Mouse (Mus musculus) kidney, adult 11 months (tissue): ENCODE data around the gene E130208F15Rik.

Experiments
- DNase-seq: peaks from one replicate; pipeline ENCODE4 v3.0.0; 2022

The E130208F15Rik gene

DNA sequence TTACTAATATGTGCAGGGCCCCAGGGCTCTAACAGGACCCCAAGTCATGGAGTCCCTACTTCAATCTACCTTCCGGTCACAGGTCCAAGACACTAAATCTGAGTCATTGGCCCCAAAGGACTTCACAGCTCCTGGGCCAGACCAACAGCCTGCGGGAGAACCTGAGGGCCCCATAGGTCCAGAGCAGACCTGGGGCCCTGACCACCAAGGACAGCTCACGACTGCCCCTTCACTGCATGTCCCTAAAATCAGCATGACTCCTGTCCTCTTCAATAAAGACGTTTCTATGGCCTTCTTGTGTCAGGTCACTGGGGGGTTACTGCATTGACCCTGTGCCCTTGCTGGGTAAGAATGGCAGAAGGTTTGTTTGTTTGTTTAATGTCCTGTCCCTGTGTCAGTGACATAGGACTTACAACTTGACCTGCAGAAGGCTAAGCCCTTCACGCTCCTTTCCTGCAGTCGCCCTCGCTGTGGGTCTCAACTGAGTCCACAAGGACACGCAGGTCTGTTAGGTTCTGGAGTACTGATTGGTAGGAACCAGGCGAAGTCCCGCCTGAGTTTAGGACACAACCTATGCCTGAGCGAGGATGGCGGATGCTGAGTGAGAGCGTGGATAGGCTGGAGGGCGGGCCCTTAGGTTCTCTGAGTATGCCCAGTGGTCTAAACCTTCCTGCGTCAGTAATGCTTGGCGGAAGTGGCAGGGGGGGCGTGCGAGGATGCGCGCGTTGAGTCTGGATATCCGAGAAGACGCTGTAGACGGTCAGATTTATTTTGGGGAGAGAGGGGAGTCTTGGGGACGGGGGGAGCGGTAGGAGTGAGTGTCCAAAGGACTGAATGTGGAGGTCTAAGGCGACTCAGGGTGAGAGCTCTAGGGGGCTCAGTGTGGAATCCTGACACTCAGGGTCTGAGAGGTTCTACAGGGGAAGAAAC lies 13.2 kb upstream of the E130208F15Rik start, which contains the start of gene Alkbh6:
Alkbh6 (plus strand) TSS at position 642 of the 930 bp plus-strand sequence.
- DNase-seq, result peak; percentile 98

DNA sequence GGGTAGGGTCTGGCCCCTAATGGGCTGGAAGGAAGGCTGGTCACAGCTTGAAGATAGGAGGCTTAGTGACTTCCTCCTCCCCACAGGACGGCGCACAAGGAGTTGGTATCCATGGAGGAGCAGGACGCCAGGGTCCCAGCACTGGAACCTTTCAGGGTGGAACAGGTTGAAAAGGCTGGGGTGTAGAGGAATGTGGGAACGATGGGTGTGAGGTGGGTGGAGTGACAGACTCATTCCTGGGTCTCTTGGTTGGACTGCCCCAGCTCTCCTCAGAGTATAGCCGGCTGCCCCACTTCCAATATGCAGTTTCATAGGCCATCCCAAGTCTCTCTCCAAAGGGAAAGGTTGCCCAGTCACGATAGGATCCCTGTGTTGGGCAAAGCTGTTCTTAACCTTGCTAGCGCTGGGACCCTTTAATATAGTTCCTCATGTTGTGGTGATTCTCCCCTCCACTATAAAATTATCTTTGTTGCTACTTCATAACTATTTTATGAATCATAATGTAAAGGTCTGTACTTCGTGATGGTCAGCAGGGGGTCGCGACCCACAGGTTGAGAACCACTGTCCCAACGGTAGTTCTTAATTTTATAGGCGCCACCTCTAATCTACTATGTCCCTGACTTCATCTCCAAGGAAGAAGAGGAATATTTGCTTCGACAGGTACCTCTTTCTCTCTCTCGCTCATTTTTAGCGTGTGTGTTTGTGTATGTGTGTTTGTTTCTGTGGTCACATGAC lies 12.0 kb upstream of the E130208F15Rik start:
- no peak for DNase-seq

DNA sequence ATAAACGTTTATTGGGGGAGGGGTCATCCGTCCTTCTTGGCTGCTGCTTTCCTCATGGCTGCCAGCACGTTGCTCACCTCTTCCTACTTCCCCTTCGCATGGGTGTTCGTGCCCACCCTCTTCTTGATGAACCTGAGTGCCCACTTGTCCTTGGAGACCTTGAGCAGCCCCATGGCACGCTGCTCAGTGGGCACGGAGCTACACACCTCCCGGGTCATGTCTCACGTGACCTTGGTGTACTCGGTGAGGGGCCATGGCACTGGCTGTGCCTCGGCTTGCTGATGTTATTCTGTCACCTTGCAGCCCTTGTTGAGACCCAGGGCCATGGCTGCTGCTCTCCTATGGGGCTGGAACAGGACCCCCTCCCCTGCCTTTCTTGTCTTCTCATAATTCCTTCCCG lies 11.4 kb upstream of the E130208F15Rik start:
- no peak for DNase-seq

DNA sequence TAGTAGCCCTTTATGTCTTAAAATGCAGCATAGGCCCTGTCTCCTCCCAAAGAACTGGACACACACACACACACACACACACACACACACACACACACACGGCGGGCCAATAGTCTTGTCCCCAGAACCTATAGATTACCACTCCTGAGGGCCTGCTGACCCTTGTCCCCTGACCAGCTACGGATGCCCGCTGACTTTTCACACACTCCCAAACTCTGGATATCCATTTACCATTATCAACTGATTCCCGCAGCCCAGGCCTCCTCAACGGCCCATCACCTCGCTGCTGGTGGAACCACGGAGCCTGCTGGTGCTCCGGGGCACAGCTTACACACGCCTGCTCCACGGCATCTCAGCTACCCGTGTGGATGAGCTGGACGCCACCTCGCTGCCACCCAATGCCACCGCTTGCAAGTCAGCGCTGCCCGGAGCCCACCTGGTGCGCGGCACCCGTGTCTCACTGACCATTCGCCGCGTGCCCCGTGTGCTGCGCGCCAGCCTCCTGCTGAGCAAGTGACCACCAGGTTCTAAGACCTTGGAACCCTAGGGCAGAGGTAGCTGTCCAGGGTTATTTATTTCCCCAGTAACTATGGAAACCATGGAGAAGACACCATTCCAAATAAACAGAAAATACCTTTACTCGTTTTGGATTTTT lies 7.7 kb upstream of the E130208F15Rik start:
- peak; percentile 81 for DNase-seq

DNA sequence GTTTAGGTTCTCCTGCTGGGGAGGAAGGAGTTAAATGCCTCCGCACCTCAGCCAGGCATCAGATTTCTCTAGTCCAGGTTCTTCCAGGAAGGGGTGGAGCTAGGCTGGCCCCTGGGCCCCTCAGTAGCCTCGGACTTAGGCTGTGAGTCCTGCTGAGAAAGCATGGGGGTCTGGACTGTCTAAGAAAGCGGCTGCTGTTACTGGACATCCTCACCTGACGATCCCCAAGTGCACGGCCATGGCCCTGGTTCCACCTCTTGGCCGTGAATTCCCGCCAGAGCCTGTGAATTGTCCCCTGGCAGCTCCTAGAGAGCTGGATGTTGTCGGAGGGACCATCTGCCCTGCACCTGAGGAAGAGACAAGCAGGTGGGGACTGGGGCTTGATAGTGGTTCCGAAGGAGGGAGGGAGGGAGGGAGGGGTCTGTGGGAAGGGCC lies 6.8 kb upstream of the E130208F15Rik start, which contains the start of gene Syne4:
Syne4 (plus strand) TSS at position 87 of the 435 bp plus-strand sequence.
- DNase-seq, result no peak

DNA sequence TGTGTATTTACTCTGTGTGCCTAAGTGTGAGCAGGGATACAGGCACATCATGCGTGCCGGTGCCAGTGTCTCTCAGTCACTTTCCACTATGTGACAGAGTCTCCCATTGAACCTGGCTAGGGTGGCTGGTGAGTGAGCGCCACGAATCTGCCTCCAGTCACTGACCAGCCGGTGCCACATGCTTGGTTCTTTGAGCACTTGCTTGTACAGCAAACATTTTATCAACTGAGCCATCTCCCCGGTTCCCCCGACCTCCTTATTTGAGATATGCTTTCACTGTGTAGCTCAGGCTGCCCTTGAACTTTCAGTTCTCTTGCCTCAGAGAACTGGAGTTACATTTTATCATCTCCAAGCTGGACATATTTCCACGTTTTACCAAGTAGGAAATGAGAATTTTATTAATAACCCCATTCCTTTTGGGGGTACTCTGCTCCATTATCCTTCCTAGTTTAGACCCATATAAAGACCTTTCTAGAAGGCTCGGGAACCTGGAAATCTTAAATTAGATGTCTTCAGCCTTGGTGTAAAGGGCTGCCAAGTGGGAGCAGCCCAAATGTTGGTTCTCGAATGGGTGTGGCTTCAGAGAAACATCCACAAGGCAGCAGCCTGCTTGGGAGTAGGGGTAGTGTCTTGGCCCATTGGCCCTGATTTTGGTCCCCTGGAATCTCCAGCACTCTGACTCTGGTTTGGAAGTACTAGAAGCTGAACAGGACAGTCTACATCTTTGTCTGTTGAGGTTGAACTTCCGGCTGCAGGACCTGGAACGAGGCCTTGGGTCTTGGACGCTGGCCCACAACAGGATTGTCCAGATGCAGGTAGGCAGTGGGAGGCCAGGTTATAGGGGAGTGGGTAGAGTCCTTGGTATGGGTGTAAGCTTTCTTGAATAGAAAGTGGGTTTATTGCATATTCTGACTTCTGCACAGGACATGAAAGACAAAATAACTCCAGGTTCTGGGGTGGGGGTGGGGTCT lies 5.7 kb upstream of the E130208F15Rik start:
- no peak for DNase-seq

DNA sequence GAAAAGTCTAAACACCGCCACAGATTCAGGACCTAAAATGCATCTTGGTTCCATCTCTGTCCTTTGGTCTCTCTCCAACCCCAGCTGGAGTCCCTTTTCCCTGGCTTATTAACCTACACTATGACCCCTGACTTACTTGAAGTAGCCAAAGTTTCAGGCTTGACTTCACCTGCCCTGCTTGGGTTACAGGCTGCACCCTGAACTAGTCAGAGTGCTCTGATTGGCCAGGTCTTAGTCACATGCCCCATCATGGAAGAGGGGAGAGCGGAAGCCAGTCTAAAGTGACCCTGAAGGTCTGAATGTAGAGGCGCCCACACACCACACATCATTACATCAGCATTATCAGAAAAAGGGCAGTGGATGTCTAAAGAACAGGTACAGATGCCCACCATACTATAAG lies 3.4 kb upstream of the E130208F15Rik start:
- DNase-seq, result peak; percentile 73

DNA sequence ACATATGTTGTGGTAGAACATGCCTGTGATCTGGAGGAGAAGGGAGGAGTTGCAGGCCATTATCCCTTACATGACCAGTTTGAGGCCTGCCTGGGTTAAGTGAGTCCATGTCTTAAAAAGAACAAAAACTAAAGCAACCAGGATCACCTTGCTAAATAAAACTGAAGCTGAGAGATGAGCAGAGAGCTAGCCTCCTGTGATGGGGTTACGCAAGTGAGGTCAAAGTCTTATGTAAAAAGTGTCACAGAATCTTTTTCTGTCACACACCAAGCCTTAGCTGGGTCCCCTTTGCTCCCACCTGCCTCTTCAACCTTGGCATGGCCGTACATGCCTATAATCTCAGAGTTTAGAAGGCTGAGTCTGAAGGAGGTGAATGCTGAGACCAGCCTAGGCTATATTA lies 594 bp upstream of the E130208F15Rik start:
- no peak for DNase-seq

DNA sequence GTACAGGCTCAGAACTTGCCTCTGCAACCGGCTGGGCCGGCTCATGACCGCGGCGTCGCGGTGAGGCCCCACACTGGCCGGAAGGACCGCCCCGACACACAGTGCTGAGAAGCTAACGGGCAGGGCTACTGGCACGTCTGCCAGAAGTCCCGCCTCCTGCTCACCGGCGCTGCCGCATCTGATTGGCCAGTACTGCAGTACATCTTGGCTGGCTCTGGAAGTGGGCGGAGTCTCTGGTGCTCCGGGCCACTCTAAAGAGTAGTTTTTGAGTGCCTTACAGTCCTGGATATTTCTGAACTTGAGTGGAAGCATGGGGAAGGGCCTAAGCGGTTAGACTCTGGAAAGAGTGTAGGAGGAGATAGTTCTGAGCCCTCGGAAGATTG lies 736 bp downstream of the E130208F15Rik start:
- DNase-seq, result peak; percentile 98

DNA sequence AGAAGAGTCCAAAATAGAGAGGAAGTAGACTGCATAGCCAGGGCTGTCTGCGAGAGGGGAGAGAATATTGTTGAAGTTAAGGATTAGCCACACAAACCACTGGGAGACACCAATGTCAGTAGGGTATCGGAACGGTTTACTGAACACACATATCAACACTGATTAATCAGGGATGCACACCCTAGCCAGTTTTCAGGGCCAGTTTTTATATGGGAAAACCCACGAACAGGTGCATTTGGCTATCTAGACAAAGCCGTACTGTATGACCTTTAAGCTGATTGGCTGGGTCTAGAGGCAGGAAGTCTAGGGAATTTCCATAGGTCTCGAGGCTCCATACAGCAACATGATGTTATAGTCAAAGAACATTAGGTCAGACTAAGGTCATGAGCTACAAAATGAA lies 1.3 kb downstream of the E130208F15Rik start:
- DNase-seq, result no peak

DNA sequence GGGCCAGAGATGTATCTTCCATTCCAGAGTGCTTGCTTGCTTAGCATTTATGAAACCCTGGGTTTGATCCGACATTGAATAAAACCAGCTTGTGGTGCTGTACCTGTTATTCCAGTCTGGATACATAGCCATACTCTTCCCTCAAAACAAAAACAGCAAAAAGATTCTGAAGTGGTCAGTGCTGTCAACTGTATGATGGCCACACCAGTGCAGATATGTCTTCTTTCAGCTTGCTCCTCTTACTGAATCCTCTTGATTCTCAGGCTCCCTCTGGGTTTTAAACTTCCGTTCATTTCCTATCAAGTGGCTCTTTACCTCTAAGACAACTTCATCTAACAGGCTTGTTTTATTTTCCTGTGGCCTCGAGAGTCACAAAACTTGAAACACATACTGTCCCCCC lies 2.3 kb downstream of the E130208F15Rik start, which contains the start of gene Sdhaf1:
Sdhaf1 (minus strand) TSS at position 101 of the 400 bp plus-strand sequence.
- DNase-seq, result no peak

DNA sequence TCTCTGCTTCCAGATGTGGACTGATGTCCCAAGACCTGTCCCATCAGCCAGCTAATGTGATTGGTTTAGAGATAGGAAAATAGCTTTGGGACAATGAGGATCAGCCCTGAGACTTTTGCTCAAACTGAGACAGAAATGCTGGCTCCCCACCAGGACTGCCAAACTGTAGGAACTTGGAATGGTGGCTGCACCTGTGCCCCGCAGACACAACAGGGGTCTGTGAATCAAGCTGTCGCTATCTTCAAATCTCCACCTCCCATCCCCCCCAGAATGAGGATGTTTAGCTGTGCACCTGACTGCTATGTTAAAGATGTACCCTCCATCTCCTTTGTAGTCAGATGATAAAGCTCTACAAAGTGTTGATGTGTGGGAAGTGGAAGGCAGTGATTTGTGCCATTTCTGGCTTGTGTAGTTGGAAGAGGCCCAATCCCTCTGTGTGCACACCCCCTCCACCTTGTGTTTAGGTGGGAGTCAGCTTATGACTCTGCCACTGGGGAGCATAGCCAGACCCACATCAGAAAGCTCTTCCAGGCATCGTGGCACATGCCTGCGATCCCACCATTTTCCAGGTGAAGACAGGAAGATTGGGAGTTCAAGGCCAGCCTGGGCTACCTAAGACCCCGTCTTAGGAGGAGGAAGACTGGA lies 2.9 kb downstream of the E130208F15Rik start:
- no peak for DNase-seq

DNA sequence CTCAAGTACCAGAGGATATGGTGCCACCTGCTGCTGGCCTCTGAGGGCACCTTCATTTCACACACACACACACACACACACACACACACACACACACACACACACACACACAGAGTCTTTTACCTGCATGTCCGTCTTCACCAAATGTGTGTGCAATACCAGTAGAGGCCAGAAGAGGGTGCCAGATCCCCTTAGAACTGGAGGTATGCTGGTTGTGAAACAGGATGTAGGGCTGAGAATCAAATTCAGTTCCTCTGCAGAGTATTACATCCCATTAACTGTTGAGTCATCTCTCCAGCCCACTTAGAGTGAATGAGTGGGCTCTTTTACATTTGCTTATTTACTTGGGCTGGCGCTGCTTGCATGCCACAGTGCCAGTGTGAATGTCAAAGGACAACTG lies 3.8 kb downstream of the E130208F15Rik start:
- no peak for DNase-seq

DNA sequence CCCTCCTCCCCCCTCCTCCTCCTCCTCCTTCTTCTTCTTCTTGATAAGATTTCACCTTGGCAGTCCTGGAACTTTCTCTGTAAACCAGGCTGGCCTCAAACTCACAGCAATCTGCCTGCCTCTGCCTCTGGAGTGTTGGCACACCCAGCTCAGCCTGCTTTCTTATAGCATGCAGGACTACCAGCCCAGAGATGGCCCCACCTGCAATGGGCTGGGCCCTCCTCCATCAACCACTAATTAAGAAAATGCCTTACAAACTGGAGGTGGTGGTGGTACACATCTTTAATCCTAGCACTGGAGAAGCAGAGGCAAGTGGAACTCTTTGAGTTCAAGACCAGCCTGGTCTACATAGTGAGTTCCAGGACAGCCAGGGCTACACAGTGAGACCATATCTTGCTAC lies 4.9 kb downstream of the E130208F15Rik start:
- DNase-seq, result no peak

DNA sequence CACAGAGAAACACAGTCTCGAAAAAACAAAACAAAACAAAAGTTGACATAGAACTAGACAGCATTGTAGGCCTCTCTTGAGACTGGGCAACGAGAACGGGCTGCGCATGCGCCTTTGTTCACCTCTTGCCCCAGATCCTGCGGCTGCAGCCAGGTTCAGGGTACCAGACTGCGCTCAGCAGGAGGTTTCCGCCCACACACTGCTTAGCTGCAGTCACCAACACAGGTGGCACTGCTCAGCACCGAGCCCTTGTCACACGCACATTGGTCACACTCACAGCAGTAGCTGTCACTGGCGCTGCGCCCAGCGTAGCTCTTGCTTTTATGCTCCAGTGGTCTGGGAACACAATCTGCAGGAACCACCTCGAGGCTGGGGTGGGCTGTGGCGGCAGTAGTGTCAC lies 5.6 kb downstream of the E130208F15Rik start:
- DNase-seq, result peak; percentile 65

DNA sequence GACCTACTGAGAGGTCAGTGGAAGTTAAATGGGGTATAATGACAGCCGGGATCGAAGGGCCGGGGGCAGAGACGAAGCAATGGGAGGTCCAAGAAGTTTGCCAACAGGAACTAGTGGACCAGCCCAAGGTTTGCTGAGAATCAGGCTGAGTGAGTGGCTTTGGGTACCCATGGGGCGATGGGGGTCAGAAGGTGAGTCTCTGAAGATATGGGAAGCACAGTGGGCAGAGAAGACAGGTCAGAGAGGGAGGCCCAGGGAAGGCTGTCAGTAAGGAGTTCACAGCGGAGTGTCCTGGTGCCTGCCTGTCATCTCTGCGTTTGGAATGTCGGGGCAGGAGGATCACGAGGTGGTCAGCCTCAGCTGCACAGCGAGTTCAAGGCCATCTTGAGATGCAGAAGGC lies 6.8 kb downstream of the E130208F15Rik start:
- DNase-seq, result no peak

DNA sequence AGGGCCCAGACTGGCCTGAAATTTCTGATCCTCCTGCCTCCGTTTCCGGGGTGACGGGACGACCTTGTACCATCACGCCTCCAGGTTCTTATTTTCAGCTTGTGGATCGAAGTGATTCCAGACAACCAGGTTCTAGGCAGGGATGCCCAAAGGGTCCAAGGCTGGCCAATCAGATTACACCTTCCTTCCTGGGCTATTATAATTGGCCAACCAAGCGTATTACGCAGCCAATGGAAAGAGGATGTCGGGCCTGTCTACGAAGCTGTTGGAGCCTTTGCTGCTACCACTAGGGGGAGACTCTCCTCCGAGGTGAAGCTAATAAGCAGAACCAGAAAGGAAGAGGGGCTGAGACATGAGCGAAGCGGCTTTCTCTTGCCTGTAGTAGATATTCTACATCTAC lies 10.3 kb downstream of the E130208F15Rik start:
- peak; percentile 74 for DNase-seq

DNA sequence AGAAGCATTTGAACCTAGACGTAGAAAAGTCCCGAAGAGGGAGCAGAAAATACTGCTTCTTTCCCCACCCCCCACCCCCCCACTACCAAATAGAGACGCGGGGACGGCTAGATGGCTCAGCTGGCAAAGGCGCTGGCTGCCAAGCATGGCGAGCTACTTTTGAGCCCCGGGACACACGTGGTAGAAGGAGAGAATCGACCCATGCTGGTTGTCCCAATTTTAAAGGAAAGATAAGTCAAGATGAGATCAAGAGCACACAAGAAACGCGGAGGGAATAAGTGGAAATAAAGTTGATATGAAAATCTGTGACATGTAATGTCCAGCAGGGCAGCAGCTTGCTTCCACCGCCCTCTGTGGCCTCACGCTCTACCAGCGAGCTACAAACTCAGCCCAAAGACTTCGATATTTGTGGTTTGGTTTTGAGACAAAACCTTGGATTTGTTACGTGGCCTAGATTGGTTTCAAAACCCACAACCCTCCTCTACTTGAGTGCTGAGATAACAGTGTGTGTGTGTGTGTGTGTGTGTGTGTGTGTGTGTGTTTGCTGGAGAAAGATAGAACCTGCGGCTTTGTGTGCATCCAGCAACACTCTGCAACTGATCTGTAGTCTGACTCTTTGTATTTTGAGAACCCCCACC lies 11.2 kb downstream of the E130208F15Rik start:
- no peak for DNase-seq

DNA sequence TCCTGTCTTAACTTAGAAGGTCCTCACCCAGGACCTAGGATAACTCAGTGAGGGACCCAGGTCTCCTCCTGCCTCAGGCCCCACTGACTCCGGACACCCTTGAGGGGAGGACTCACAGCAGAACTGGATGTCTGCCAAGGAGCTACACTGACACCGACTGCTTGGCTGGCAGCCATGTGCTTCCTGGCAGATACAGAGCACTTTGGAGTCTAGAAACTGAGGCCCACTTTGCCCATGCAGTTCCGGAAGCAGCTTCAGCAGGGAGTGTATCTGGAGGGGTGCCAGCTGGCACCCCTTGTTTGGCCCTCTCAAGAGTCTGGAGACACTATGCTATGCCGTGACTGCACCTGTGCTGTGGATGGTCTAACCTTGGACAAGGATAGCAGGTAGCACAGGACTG lies 11.9 kb downstream of the E130208F15Rik start:
- peak; percentile 86 for DNase-seq

DNA sequence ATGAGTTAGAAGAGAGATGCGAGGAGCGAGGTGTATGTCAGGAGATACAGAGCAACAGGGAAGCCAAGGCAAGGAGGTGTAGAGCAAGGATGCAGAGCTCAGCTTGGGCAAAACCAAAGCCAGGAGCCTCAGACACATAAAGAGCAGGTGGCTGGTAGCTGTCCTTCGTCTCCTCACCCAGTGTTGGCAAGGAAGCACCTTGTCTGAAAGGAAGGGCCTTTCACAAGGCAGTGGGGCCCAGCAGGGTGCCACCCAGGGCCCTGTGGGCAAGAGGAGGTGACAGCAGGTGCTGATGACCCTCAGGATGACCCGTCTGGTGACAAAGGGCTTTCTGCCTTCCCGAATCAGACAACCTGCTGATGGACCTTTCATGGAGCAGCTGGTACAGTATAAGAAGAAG lies 13.0 kb downstream of the E130208F15Rik start:
- no peak for DNase-seq

DNA sequence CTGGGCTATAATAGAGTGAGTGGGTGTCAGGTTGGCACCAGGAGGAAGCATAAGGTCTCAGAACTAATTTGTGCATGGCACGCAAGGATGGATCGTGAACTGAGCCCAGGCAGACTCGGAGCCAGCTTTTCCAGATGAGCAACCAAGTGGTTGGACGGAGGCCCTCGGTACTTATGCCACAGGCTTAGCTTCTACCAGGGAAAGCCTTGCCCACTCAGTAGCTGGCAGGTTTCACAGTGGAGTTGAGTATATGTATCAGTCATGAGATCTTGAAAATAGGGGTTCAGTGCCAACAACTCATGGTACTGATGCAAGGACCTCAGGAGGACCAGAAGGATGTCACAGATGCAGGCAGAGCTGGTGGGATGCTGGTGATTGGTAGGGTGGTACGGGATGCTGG lies 14.1 kb downstream of the E130208F15Rik start:
- DNase-seq, result no peak
